Mouse (Mus musculus) heart, adult 11 months (tissue): ENCODE results near the gene Btbd35f9.
"Not testable (repeated sequence)": the region's sequence is repeated elsewhere in the genome, so short reads cannot be mapped to it uniquely, and the experiment has no call there.

Source experiments
- DNase-seq: peaks from one replicate; pipeline ENCODE4 v3.0.0; 2022

The Btbd35f9 gene

GRCm38 (mm10) chrX:34161399-34161798 lies at the start of gene Btbd35f9:
TSS of gene Btbd35f9 (minus strand) at chrX:34161499.
- DNase-seq: not testable (repeated sequence)
